Mouse (Mus musculus): ENCODE results near the gene Pou6f1.

Pou6f1 gene

GRCm38 (mm10) chr15:100619200-100619599 lies 19.4 kb upstream of the Pou6f1 start:
- DNase-seq (ENCODE audit: low read depth, low spot score) = no peak

GRCm38 (mm10) chr15:100616221-100616620 lies 16.4 kb upstream of the Pou6f1 start:
- no peak for DNase-seq (ENCODE audit: low read depth, low spot score)

DNA sequence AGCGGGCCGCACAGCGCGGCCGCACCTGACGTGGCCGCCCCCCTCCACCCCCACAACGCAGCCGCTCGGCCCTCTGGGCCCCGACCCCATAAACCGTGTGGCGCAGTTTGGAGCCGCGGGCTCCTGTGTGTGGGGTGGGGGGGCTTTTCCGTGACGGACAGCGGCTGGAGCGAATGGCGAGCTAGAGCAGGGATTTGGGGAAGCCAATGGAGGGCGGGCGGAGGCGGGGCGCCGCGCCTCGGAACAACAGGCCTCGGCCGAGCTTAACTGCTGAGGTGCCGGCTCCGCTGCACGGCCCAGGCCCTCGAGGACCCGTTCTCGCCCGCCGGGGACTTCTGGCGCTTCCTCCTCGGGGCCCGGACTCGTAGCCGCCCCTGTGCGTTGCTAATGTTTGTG lies 16.0 kb upstream of the Pou6f1 start:
- DNase-seq (ENCODE audit: low read depth, low spot score) = peak; percentile 96

DNA sequence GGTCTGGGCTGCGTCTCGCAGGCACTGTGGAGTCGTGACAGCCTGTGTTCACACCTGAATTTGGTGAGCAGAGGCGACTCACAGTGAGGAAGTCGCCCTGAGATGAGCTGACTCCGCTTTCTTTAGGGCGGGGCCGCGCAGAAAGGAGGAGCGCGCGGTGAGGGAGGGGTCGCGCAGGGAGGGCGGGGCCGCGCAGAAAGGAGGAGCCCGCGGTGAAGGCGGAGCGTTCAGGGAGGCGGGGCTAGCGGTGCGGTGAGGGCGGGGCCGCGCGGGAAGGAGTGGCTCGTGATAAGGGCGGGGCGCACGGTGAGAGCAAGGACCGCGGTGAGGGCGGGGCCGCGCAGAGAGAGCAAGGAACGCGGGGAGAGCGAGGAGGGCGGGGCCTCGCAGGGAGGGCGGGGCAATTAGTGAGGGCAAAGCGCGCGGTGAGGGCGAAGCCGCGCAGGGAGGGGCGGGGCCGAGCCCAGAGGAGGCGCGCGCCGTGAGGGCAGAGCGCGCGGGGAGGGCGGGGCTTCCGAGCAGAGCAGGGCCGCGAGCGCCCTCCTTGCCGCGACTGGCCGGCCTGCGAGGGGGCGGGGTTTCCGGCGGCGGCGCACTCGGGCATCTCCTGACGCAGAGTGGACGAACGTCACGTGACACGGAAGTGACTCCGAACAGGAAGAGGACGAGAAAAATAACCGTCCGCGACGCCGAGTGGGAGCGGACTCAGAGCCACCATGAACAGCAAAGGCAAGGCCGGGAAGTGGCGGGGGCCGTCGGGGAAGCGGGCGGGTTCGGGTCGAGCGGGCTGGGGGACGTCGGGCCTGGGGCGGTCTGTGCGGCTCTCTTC lies 15.4 kb upstream of the Pou6f1 start, which contains the start of gene Dazap2:
Gene Dazap2 (plus strand): TSS at position 354 of the 829 bp plus-strand sequence.
- peak; percentile 99 for DNase-seq (ENCODE audit: low read depth, low spot score)

DNA sequence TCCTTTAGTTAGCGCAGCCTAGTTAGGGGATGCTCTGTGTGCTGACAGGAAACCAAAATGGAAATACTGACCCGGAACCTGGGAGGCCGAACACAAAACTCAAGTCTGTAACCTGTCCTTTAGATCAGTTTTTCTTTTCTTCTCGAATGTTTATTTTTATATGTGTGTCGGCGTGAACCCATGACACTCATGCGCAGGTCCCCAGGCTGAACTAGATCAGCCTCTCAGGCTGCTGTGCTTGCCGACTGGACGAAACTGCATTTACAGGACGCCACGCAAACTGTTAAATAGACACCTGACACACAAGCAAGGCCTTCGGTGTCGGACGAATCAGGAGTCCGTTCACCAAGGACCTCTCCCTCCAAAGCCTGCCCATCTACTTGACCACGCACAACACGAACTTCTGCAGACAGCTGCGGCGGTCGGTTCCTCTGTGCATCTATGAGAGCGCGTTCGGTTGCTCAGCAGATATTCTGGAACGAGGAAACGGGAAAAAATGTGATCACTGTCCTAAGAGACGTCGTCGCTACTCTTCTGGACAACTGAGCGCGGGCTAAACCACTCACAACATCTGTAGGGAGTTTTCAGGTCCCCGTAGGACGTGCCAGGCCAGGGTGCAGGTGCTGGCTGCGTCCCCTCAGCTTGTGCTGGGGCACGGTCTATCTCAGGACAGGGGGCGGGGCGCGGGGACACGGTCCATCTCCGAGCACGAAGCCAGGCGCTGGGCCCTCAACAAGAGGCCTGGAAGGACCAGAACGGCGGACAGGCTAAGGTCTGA lies 14.6 kb upstream of the Pou6f1 start:
- DNase-seq (ENCODE audit: low read depth, low spot score) = no peak

GRCm38 (mm10) chr15:100613584-100613983 lies 13.8 kb upstream of the Pou6f1 start:
- DNase-seq (ENCODE audit: low read depth, low spot score) = peak; percentile 92

DNA sequence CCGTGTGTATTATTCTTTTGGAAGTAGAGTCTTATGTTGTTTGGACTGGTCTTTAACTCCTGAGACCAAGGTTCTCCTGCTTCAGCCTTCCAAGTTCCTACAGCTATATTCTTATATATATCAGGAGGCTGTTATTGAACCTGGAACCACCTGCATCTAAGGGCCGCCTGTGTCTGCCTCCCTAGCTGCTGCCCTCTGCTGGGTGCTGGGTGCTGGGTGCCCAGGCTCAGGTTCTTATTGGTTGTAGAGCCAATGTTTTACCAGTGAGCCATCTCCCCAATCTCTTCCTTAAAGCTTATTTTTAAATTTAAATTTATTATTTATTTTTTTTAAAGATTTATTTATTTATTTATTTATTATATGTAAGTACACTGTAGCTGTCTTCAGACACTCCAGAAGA lies 12.6 kb upstream of the Pou6f1 start:
- peak; percentile 58 for DNase-seq (ENCODE audit: low read depth, low spot score)

- no peak for DNase-seq (ENCODE audit: low read depth, low spot score)
These were observed 12.2 kb upstream of the Pou6f1 start for GRCm38 (mm10) chr15:100611951-100612350.

DNA sequence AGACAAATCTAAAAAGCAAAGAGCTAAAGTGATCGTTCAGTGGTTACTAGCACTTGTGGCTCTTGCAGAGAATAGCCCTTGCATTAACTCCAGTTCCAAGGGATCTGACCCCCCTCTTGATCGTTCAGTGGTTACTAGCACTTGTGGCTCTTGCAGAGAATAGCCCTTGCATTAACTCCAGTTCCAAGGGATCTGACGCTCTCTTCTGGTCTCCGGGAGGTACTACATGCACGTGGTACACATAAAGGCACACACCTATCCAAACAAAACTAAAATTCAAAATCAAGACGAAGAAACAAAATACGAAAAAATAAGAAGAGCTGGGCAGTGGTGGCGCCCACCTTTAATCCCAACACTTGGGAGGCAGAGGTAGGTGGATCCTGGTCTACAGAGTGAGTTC lies 6.9 kb upstream of the Pou6f1 start:
- DNase-seq (ENCODE audit: low read depth, low spot score) = peak; percentile 60

- no peak for DNase-seq (ENCODE audit: low read depth, low spot score)
These were observed 1.9 kb upstream of the Pou6f1 start for GRCm38 (mm10) chr15:100601669-100602068.

DNA sequence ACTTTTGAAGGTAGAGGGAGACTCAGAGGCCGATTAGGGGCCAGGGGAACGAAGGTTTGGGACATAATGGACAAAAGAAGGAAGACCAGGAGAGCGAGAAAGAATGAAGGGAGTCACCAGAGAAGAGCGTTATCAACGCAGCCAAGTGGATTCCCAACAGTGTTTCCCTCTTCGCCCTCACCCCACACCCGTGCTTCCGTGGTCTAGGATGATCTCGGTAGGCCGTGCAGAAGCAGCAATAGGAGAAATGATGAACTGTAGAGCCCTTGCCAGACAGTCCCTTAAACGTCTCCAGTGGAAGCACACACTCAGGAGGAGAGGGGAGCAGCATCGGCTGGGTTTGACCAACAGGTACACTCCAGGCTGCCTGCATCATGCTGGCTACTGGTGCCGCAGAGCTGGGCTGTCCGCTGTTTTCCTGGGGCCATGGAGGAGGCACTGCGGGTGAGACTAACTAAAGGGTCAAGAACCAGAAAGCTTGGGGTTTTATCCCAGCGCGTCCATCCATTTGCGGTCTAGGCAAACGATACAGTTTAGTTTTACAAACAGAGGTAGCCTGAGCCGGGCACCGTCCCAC lies 1.0 kb upstream of the Pou6f1 start:
- no peak for DNase-seq (ENCODE audit: low read depth, low spot score)

DNA sequence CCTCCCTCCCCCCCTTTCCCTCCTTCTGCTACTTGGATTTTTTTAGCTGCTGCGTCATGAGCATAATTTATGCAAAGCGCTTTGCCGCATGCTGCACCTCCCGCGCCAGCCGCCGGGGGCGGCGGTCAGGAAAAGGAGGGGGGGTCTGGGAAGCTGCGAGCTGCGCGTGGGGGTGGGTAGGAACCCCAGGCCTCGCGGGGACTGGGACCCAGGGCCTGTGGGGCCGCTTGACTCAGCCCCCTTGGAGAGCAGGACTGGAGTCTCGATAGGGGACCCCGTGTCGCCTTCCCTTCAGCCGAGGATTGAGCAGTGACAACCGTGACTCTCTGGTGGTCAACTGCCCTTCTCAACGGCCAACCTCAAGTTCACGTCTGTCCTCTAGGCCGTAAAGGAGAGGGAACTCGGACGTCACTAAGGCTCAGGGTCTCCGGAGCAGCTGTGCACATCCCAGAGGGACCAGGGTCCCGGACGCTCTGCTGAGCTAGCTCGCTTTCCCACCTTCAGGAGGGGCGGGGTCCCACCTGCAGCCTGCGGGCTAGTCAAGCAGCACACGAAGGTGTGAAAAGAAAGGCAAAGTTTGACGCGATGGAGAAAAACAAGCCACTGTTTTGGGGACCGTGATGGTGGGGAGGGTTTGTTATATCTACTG lies 387 bp upstream of the Pou6f1 start:
- peak; percentile 83 for DNase-seq (ENCODE audit: low read depth, low spot score)

DNA sequence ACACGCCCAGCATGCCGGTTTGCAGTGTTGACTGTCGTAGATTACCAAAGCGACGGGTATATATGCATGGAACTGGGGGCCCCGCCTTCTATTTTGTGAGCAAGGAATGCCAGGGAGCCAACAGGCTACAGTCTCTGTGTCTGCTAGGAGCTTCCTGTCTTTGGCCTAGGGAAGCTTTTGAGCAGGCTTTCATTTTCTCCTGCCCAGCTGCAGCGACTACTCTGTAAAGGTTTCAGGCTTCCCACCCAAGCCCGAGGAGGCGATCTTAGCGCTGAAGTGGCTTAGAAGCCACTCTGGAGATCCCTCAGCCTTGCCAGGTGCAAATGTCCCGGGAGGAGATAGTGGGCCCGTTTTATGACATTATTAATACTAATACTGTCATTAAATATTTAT lies 905 bp downstream of the Pou6f1 start:
- peak; percentile 59 for DNase-seq (ENCODE audit: low read depth, low spot score)

DNA sequence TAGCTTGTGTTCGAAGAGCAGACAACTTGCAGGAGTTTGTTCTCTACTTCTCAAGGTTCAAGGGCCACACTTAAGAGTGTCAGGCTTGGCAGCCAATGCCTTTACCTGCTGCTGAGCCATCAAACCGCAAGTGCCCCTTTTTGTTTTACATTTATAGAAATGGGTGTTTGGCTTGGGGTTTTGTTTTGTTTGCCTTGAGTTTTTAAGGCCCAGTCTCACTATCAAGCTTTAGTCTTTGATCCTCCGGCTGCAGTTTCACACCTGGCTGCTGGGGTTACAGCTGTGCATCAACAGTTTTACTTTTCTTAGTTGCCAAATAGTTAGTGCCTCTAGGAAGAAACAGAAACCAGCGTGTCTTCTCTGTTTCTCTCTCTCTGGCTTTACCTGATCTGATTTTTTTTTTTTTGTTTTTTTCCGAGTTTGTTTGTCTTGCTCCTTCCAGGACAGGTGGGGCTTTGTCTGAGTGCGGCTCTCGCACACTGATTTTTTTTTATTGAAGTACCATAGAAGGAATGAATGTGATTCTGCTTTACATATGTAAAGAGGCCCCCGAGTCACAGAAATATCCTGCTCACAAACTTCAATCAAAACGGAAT lies 1.4 kb downstream of the Pou6f1 start:
- DNase-seq (ENCODE audit: low read depth, low spot score) = no peak

DNA sequence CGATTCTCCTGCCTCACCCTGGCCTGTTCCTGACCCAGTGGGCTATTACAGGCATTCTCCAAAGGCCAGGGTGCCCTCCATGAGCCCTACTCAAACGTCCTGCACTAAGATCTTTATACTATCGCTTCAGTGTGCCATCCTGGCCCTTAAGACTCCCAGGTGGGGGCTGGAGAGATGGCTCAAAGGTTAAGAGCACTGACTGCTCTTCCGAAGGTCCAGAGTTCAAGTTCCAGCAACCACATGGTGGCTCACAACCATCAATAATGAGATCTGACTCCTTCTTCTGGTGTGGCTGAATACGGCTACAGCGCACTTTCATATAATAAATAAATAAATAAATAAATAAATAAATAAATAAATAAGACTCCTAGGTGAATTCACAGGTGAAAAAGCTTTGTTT lies 7.0 kb downstream of the Pou6f1 start:
- no peak for DNase-seq (ENCODE audit: low read depth, low spot score)

DNA sequence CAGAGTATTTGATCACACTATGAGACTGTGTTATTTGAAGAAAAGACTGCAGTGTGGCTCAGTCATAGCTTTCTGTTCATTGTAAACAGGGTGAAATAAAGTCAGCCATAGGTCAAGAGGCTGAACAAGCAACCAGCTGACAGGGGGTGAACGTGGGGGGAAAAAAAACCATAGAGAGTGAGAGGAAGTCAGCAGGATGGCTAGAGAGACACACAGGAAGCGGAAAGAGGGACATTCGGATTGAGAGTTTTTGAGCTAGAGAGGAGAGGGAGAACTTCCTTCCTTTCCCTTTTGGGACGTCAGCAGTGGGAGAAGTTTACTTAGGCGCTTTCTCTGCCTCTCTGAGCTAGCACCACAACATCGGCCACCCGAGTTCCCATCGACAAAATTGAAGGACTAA lies 9.3 kb downstream of the Pou6f1 start:
- no peak for DNase-seq (ENCODE audit: low read depth, low spot score)

DNA sequence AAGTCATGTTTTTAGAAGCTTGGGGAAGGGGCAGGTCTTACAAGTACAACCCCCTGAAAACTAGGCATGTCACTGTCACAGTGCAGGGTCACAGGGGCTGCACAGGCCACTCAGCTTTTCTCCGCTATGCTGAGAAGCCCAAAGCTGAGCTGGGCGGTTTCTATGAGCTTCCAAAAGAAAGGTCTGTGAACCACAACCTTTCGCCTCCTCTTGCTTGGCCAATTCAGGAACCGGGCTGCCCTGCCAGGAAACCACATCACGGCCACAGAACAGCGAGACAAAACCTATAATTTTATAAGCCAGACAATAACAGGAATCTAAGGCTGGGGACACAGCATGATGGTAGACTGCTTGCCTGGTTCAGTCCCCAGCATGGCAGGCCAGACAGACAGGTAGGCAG lies 11.5 kb downstream of the Pou6f1 start:
- no peak for DNase-seq (ENCODE audit: low read depth, low spot score)

DNA sequence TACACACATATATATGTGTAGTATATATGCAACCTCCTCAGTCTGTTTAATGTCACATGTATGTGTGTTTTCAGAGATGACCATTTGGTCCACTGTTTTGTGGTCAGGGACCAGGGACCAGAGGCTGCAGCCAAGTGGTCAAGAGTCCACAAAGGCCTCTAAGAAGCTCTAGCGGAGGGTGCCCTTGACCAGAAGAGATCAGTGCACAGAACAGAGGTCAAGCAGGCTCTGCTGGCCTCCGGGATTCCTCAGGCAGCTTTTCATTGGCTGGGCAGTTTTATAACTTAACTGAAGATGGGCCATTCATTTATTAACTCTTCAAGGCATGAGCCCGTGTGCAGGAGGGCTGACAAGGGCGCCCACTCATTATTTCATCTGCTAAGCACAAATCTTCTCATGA lies 12.6 kb downstream of the Pou6f1 start:
- no peak for DNase-seq (ENCODE audit: low read depth, low spot score)

GRCm38 (mm10) chr15:100585931-100586330 lies 13.9 kb downstream of the Pou6f1 start:
- DNase-seq (ENCODE audit: low read depth, low spot score) = no peak

GRCm38 (mm10) chr15:100580108-100580507 lies 19.7 kb downstream of the Pou6f1 start:
- DNase-seq (ENCODE audit: low read depth, low spot score) = peak; percentile 51

DNA sequence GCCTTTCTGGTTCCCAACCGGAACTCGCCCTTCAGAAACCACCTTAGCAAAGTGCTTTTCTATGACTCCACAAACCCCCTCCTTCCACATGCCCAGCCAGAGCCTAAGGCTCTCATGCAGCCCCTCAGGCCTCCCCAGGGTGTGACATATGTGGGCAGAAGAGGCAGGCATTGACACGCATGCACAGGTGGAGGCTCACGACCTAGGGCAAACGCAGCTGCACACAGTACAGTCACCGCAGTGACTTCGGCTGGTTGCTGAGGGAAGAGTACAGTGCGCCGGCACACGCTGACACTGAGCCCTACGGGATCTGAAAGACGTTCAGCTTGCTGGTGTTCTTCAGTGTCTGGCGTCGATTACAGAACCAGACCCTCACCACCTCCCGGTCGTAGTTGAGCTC lies 21.8 kb downstream of the Pou6f1 start:
- DNase-seq (ENCODE audit: low read depth, low spot score) = no peak

- DNase-seq (ENCODE audit: low read depth, low spot score) = no peak
These were observed 23.0 kb downstream of the Pou6f1 start for GRCm38 (mm10) chr15:100576810-100577209.

All from ZHBTc4 (cell line).